Mouse (Mus musculus): ENCODE measurements around the gene Rps2.

- TF ChIP-seq CTCF (conservative IDR thresholded peaks at IDR 0.05; ENCODE audit: low read length) (no peak), POU5F1 (IDR thresholded peaks at IDR 0.05; ENCODE audit: borderline replicate concordance, low read length) (no peak)
Observed at GRCm38 (mm10) chr17:24669545-24670245, 48.2 kb upstream of the Rps2 start, which contains the start of gene Zfp598.

Measured in E14TG2a.4 (cell line).